Mouse (Mus musculus) gastrocnemius, adult 2 months (tissue): ENCODE results near the gene Ankrd6. TPM values are rescaled to one million over a fixed set of nuclear protein-coding genes. Genes with fewer than 3 reads are reported as not detected.

ENCODE experiments used
- DNase-seq: peaks from one replicate; pipeline ENCODE4 v3.0.0; 2022
- H3K27ac ChIP-seq: fragments of 200-600 bp; 2 replicates; pipeline ENCODE4 v1.8.1; 2022; ENCODE audit warnings: mild to moderate bottlenecking
- H3K4me3 ChIP-seq: fragments of 200-600 bp; 2 replicates; pipeline ENCODE4 v1.8.1; 2022; ENCODE audit warnings: mild to moderate bottlenecking, moderate library complexity
- CTCF ChIP-seq: fragments of 200-600 bp; IDR thresholded peaks from 2 replicates; pipeline ENCODE4 v1.8.1; 2022; ENCODE audit warnings: antibody characterized with exemption, mild to moderate bottlenecking, moderate library complexity
- intact Hi-C: fragments of 180-260 bp; cut with DNase I; formaldehyde crosslinking; loops from one replicate; pipeline ENCODE4 v1.15.1; 2025
- long read RNA-seq, 2 experiments: library from polyadenylated mRNA; stranded (forward); transcript quantifications; one replicate each; pipeline ENCODE4 v2.0.0; 2021
- total RNA-seq, 2 experiments: library from RNA; stranded (reverse); gene quantifications; 2 replicates each; pipeline ENCODE4 v1.2.3; 2021

Ankrd6 gene
- 1 to 10 TPM; 2.5 to 6.2 TPM for total RNA-seq
- long read RNA-seq, experiment 1, full-length matches to known transcripts: 2 of 4 reads
- long read RNA-seq, experiment 1, partial matches to known transcripts: 0 of 4 reads
- long read RNA-seq, experiment 1, other reads (novel, unspliced or antisense): 2 of 4 reads
- long read RNA-seq, experiment 2, full-length matches to known transcripts: 9 of 9 reads
- long read RNA-seq, experiment 2, partial matches to known transcripts: 0 of 9 reads
- long read RNA-seq, experiment 2, other reads (novel, unspliced or antisense): 0 of 9 reads

DNA sequence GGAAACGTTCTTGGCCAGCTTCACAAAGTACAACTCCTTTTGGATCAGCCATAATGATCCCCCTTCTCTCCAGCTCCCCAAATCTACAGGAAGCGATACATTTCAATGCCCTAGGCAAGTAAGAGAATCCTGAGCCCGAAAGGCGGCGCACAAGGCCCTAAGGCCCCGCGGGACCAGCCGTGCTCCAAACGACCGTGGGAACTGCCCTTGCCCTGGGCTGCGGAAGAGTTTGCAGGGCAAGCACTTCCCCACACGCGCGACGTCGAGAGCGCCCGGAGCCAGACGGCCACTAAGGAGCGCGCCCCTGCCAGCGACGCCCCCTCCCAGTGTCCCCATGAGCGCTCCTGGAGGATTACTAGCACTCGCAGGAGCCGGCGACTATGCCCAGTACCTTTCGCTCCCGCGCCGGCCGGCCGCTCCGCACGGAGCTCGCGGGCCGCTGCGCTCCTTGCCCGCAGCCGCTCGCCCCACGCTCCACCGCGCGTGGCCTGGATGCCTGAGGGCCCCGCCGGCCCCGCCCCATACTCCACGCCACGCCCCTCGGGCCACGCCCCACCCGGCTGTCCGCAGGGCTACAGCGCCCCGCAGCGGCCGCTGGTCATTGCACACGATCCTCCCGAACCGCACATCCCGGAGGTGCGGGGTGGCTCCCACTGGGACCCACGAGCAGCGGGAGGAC, at the start of gene Ankrd6:
Gene Ankrd6 (minus strand): TSS at position 486 of the 679 bp plus-strand sequence.
- H3K27ac ChIP-seq: peak within 1 kb of the TSS; percentile 86
- intact Hi-C loops: loop anchor here (5.0 to 10.0 kb wide), 2 partner anchors 167 to 176 kb away; no protein-coding TSS in a partner anchor

DNA sequence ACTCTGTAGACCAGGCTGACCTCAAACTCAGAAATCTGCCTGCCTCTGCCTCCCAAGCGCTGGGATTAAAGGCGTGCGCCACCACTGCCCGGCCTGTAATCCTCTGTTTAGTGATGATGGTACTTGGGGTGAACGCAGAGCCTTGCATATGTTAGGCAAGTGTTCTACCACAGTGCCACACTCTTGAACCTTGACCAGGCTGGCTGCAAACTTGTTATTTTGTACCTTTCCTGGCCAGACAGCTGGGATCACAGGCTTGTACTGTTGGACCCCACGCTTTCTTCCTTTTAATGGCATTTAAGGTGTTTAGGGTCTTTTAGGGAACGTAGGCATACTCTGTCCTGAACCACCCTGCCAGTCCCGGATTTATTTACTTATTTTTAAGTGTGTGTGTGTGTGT, 48.4 kb upstream of the Ankrd6 start:
- no peak for TF ChIP-seq CTCF
- intact Hi-C loops: no loop called here
- Histone ChIP-seq H3K27ac (no peak overlapping the region), H3K4me3 (no peak overlapping the region)
- DNase-seq: no peak

More for the DNA sequence above, at the start of gene Ankrd6:
- peak; percentile 81 for TF ChIP-seq CTCF
- peak within 1 kb of the TSS; percentile 91 for H3K4me3 ChIP-seq
- DNase-seq: peak; percentile 87

DNA sequence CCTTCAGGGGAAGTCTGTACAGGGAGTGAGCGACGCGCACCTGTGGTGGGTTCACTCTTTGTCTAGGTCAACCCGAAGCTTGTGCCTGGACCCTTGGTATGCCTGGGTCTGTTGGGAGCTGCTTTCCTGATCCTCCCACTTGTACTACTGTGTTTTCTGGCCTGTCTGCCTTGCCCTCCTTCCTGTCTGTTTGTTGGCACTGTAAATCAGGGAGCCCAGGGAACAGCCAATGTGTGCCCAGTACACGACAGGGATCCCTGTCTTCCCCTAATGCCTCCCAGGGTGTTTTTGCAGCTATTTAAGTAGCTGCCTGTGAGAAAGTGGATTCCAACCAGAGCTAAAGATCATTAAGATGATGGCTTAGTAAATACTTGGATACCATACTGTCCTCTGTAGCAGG, 46.9 kb upstream of the Ankrd6 start:
- peak; percentile 27 for DNase-seq
- intact Hi-C loops: no loop called here
- no peak for TF ChIP-seq CTCF
- H3K4me3 ChIP-seq: no peak overlapping the region
- H3K27ac ChIP-seq: peak overlapping the region; percentile 75

DNA sequence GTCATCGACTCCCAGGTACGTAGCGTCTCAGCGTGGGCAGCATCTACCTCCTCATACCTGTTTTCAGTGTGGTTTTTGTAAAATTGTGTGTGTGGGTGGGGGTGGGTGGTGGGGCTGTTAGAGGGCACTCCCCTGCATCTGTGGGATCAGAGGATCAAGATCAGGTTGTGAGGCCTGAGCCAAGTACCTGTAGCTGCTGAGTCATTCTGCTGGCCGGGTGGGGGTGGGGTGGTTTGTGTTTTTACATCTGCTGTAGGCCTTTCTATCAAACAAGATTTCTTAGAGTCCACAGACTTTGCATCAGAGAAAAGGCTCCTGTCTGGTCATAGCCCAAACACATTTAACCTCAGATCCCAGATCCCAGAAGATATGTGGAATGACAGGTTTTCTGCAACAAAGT, 45.4 kb upstream of the Ankrd6 start:
- TF ChIP-seq CTCF: no peak
- intact Hi-C loops: no loop called here
- DNase-seq: no peak
- H3K27ac ChIP-seq: peak overlapping the region; percentile 75
- no peak overlapping the region for H3K4me3 ChIP-seq

DNA sequence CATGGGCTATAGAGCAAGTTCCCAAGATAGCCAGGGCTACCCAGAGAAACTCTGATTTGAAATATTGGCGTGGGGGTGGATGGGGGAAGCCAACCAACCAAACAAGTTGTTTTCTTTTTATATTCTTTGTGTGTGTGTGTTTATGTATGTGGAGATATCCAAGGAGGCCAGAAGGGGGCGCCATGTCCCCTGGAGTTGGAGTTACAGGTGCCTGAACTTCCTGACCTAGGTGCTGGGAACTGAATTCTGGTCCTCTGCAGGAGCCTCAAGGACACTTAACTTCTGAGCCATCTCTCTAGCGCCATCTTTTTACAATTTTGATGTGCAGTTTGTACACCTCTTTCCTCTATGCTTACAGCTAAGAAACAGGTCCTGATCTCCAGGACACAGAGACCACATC, 43.5 kb upstream of the Ankrd6 start:
- peak; percentile 7; the same call in 1 of the 2 replicates for TF ChIP-seq CTCF
- no peak for DNase-seq
- intact Hi-C loops: no loop called here
- Histone ChIP-seq H3K27ac (no peak overlapping the region), H3K4me3 (no peak overlapping the region)

DNA sequence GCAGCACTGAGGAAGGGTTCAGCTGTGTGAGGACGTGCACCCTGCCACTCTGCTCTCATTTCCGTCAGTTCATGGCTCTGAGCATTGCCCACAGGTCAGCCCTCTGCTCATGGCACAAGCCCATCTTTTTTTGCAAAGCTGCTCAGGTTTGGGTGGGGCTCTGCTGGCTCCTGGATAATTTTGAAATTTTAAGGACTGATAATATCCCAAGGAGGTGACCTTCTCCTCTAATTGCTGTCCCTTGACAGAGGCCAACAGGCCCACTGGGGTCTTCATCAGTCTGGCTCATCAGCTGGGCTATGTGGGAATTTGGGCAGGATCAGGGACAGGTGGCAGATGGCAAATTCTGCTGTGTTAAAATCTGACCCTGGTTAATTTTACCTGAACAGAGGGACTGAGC, 38.7 kb upstream of the Ankrd6 start:
- TF ChIP-seq CTCF: no peak
- intact Hi-C loops: no loop called here
- H3K4me3 ChIP-seq: no peak overlapping the region
- H3K27ac ChIP-seq: no peak overlapping the region; the same call in 1 of the 2 replicates
- DNase-seq: no peak

DNA sequence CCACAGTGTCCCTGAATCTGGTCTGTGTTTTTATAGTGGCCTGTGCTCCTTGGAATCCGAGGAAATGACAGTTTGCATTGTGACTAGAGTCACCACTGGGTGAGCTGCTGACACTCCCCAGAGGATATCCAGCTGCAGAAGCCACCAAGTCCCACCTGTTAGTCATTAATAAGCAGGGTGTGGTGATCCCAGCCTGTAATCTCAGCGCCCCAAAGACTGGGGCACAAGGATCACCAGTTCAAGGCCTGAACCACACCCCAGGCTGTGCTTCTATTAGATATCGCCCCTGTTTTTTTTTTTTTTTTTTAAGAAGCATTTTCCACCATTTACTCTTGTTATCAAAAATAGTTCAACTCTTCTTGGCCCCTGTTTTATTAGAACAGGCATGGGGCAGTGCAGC, 36.4 kb upstream of the Ankrd6 start:
- DNase-seq: no peak
- TF ChIP-seq CTCF: no peak
- peak overlapping the region; percentile 16; the same call in 1 of the 2 replicates for H3K27ac ChIP-seq
- intact Hi-C loops: no loop called here
- H3K4me3 ChIP-seq: no peak overlapping the region

DNA sequence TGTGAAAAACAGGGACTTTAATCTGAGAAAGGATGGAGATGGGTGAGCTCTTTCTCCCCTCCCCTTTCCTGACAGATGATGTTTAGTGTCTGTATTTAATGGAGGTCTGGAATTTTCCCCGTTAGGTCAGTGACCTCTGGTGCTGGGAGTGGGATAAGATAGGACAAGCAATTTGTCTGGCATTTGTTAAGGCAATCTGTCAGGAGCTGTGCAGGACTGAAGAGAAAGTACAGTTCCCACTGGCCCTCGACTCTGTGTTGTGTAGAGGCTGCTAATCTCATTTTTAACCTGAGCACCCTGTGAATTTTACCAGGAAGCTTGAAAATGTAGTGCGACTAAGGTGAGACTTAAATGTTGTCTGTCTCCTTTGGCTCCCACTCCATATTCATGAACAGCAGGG, 35.0 kb upstream of the Ankrd6 start:
- Histone ChIP-seq H3K27ac (no peak overlapping the region), H3K4me3 (no peak overlapping the region)
- intact Hi-C loops: no loop called here
- no peak for TF ChIP-seq CTCF
- DNase-seq: no peak

DNA sequence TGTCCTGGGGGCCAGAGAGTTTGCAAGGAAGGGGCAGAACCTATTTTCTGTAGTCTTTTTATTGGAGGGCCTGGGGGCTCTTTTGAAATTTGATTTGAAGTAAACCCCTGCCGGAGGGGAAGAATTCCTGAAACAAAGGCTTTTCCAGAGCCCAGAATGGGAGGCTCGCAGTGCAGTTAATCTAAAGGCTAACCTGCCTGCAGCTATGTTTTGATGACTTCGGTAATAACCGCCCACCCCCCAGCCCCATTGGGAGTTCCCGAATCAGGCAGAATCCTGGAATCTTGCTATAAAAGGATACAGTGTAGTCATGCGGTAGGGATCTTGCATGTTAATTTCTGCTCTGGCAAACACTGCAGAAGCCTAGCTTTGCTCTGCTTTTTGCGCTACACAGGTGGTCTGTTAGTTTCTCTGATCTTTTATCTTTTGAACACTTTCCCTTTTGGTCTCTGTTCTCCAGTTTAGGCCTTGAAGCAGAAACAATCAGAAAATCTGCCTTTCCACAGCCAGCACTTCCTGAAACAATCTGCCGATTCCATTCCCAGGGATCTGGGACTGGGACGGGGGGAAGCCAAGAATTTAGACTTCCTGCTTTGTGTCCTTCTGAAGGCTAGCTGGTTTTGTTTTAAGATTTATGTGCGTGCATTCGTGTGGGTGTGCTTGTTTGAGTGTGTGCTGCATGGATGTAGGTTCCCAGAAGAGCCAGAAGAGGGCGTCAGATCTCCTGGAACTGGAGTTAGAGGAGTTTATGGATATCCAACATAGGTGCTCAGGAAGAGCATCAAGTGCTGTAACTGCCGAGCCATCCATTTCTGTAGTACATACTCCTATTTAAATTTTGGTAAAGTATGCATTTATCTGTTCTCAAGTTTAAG, 34.4 kb upstream of the Ankrd6 start:
- peak; percentile 28; the same call in 1 of the 2 replicates for TF ChIP-seq CTCF

DNA sequence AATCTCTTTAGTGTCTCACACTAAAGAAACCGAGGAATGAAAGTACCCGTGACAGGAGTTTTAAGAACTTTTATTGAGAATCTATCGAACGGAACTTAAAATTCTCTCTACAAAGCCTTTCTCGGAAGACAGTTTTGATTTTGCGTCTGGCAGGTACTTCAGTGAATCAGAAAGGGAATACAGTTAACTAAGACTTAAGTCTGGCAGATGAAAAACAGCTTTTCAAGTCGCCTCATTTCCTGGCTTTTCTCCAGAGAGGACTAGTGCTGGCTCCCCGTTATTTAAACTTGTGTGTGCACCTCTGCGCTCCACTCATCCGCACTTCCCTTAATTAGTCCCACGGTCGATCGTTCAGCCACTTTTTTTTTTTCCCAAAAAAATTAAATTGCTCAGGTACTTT, 33.6 kb upstream of the Ankrd6 start:
- intact Hi-C loops: loop anchor here (5.0 kb wide), 1 partner anchor 33 kb away; no protein-coding TSS in a partner anchor
- DNase-seq: no peak
- Histone ChIP-seq H3K4me3 (peak overlapping the region; percentile 97), H3K27ac (peak overlapping the region; percentile 98)
- TF ChIP-seq CTCF: no peak

More for the DNA sequence above, 34.4 kb upstream of the Ankrd6 start:
- Histone ChIP-seq H3K27ac (peak overlapping the region; percentile 98), H3K4me3 (peak overlapping the region; percentile 97)
- intact Hi-C loops: loop anchor here (5.0 kb wide), 1 partner anchor 32 kb away; no protein-coding TSS in a partner anchor
- no peak for DNase-seq

DNA sequence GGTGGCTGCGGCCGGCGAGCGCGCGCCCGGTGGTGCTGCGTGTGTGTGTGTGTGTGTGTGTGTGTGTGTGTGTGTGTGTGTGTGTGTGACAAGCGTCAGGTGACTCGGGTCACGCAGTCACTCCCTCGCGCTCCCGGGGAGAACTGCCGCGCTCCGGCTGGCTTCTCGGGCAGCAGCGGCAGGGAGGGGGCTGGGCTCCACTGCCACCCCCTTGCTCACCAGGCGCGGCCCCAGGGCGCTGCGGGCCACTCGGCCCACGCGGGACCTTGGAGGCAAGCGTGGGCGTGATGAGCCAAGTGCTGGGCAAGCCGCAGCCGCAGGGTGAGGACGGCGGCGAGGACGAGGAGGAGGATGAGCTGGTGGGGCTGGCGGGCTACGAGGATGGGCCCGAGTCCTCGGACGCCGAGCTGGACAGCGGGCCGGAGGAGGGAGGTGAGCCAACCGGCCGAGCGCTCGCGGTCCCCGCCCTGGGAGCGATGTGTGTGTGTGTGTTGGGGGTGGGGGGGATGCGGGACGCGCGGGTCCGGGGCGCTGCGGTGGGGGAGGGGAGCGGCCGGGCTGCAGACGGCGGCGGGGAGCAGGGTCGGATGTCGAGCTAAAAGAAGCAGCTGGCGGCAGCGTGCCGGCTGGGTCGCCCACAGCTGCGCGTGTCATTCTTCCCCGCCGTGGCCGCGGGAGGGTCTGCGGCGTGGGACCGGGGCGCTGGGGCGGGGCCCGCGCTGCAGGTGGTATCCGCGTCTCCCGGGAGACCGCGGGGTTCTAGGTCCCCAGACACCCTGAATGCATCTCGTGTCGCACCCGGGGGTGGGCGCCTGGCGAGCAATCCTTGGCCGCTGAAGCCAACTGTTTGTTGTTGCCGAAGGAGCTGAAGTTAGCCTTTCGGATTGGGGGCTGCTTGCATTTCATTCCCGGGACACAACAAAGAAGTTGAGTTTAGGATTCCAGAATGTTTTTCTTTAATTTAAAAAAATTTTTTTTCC, 32.8 kb upstream of the Ankrd6 start:
- intact Hi-C loops: loop anchor here (5.0 kb wide), 1 partner anchor 34 kb away; no protein-coding TSS in a partner anchor
- Histone ChIP-seq H3K4me3 (peak overlapping the region; percentile 97), H3K27ac (peak overlapping the region; percentile 98)
- no peak for TF ChIP-seq CTCF
- peak; percentile 90 for DNase-seq
